Mouse (Mus musculus) kidney, adult 18-20 months (tissue): ENCODE data around the gene Dlst.

Source experiments
- DNase-seq: peaks from one replicate; pipeline ENCODE4 v3.0.0; 2021

Dlst gene

GRCm38 (mm10) chr12:85110698-85111592 is at the start of gene Dlst, which contains the start of gene Prox2:
Dlst (plus strand) TSS chr12:85110833.
Prox2 (minus strand) TSS chr12:85110759.
- DNase-seq, result peak; percentile 91

- no peak for DNase-seq
Observed at GRCm38 (mm10) chr12:85071043-85071442, 39.6 kb upstream of the Dlst start.

- no peak for DNase-seq
Observed at GRCm38 (mm10) chr12:85077100-85077499, 33.5 kb upstream of the Dlst start.

- DNase-seq, result no peak
Observed at GRCm38 (mm10) chr12:85084257-85084656, 26.4 kb upstream of the Dlst start.

- no peak for DNase-seq
Observed at GRCm38 (mm10) chr12:85084941-85085340, 25.7 kb upstream of the Dlst start.

- DNase-seq, result no peak
Observed at GRCm38 (mm10) chr12:85087845-85088244, 22.8 kb upstream of the Dlst start.

GRCm38 (mm10) chr12:85091190-85091589 is 19.4 kb upstream of the Dlst start:
- no peak for DNase-seq

- peak; percentile 68 for DNase-seq
Observed at GRCm38 (mm10) chr12:85092214-85092613, 18.4 kb upstream of the Dlst start.

- no peak for DNase-seq
Observed at GRCm38 (mm10) chr12:85094010-85094409, 16.6 kb upstream of the Dlst start.

GRCm38 (mm10) chr12:85094706-85095105 is 15.9 kb upstream of the Dlst start:
- no peak for DNase-seq

GRCm38 (mm10) chr12:85095146-85095545 is 15.5 kb upstream of the Dlst start:
- no peak for DNase-seq

GRCm38 (mm10) chr12:85095859-85096258 is 14.8 kb upstream of the Dlst start:
- DNase-seq, result no peak

GRCm38 (mm10) chr12:85101001-85101400 is 9.6 kb upstream of the Dlst start:
- no peak for DNase-seq

GRCm38 (mm10) chr12:85101521-85102106 is 9.0 kb upstream of the Dlst start:
- DNase-seq, result no peak

- DNase-seq, result peak; percentile 56
Observed at GRCm38 (mm10) chr12:85103096-85103495, 7.5 kb upstream of the Dlst start.

- DNase-seq, result peak; percentile 32
Observed at GRCm38 (mm10) chr12:85104789-85105188, 5.8 kb upstream of the Dlst start.

GRCm38 (mm10) chr12:85106292-85106691 is 4.3 kb upstream of the Dlst start:
- DNase-seq, result no peak

GRCm38 (mm10) chr12:85108643-85109042 is 2.0 kb upstream of the Dlst start:
- DNase-seq, result no peak

GRCm38 (mm10) chr12:85109426-85109825 is 1.2 kb upstream of the Dlst start:
- no peak for DNase-seq

GRCm38 (mm10) chr12:85110011-85110697 is 479 bp upstream of the Dlst start:
- DNase-seq, result peak; percentile 16

- DNase-seq, result no peak
Observed at GRCm38 (mm10) chr12:85112550-85113251, 2.1 kb downstream of the Dlst start.

GRCm38 (mm10) chr12:85113337-85113736 is 2.7 kb downstream of the Dlst start:
- DNase-seq, result peak; percentile 37

- DNase-seq, result no peak
Observed at GRCm38 (mm10) chr12:85113917-85114316, 3.3 kb downstream of the Dlst start.
